Mouse (Mus musculus): ENCODE measurements around the gene Lrrc8c.

Lrrc8c gene

DNA sequence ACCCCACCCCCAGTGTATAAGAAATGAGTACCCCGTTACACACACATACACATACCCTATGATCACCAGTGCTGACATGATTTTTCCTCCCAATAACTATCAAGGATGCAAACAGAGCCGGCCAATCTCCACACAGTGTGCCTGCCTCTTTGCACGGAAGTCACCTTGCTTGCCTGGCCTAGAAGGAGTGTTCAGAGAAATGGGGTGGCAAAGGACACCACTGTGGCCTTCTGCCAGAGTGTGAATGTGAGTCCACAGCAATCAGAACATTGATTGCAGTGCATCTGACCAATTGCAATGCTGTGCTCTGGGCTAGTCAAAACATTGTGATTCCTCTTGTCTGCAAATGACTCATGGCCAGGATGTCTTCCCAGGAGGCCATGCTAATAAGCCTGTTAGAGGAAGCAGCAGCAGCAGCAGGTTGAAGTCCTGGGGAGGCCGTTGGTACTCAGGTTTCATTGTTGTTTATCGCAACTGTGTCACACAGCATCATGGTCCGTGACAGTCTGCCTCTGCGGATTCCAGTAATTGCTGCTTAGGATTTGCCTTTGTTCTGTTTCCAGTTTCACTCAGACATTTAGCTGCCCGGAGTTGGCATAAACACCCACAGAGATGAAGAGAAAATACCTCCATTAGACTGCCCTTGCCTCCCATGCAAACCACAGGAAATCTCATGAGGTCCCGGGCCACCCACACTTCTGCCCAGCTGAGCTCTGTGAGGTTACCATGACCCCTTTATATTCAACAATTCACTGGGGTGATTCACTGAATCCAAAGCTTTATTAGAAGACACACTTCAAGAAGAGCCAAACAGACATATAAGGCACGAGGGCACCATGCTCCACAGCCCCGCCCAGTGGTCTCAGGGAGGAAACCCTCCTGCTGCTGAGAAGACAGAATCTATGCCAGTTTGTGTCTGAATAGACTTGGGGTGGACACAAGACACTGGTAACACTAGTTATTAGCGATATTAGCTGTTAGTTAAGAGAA lies 18.8 kb upstream of the Lrrc8c start:
- no peak for DNase-seq (ENCODE audit: low read depth, low spot score)

DNA sequence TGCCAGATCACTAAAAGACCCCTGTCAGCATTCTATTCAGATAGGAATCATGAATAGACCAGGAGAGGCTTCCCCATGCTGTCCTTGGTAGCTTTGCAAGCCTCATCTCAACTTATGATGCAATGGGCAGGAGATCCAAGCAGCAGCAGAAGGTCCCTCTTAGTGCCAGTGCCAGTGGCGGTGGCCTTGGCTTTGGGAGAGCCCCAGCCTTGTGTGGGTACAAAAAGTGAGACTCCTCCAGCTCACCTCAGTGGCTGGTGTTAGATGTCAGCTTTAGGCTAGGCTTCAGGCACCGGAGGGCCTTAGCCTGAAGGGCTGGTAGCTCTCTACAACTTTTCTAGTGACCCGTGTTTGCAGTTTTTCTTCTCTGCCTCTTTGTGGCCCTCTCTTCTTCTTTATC lies 18.1 kb upstream of the Lrrc8c start:
- DNase-seq (ENCODE audit: low read depth, low spot score): no peak

GRCm38 (mm10) chr5:105508813-105509212 lies 10.4 kb upstream of the Lrrc8c start:
- no peak for DNase-seq (ENCODE audit: low read depth, low spot score)

DNA sequence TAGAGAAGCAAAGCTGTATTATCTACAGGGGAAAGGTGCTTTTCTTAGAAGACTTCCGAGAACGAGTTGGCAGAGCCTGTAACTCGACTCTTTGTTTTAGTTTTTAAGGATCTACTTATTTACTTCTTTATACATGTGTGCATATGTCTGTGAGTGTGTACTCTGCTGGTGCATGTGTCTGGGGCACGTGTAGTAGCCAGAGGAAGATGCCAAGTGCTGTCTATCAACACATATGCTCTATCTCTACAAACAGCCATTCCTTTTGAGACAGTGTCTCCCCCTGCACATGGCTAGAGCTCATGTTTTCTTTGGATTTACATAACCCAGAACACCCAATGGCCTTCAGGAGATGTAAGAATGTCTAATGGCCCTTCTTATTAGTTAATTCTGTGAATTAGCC lies 6.9 kb upstream of the Lrrc8c start:
- no peak for DNase-seq (ENCODE audit: low read depth, low spot score)

- DNase-seq (ENCODE audit: low read depth, low spot score): no peak
Observed at GRCm38 (mm10) chr5:105515532-105515931, 3.7 kb upstream of the Lrrc8c start.

- no peak for DNase-seq (ENCODE audit: low read depth, low spot score)
Observed at GRCm38 (mm10) chr5:105516290-105516689, 2.9 kb upstream of the Lrrc8c start.

- no peak for DNase-seq (ENCODE audit: low read depth, low spot score)
Observed at GRCm38 (mm10) chr5:105517992-105518625, 1.1 kb upstream of the Lrrc8c start.

- peak; percentile 12 for DNase-seq (ENCODE audit: low read depth, low spot score)
Observed at GRCm38 (mm10) chr5:105518626-105519095, 527 bp upstream of the Lrrc8c start.

GRCm38 (mm10) chr5:105519976-105520300 lies 750 bp downstream of the Lrrc8c start:
- no peak for DNase-seq (ENCODE audit: low read depth, low spot score)

DNA sequence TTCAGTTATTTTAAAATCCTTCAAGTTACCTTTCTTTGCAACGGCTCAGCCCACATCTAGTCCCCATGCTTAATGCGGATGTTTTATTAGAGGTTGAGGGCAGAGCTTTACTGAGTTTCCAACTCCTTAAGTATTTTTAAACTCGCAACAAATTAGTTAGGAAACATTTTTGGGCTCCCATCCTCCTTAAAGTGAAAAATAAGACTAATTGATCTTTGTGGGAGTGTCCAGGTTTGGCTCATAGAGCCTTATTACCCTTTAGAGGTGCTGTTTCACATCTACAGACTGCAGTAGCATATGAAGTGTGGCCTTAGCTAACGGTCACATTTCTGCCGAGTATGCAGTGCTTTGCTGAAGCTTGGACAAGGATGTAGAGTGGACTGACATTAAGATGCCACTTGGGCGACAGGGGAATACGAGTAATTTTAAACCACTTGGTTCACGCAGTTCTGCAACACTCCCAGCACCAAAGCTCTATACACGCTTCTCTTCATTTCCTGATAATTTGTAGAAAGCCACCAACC lies 1.3 kb downstream of the Lrrc8c start:
- no peak for DNase-seq (ENCODE audit: low read depth, low spot score)

DNA sequence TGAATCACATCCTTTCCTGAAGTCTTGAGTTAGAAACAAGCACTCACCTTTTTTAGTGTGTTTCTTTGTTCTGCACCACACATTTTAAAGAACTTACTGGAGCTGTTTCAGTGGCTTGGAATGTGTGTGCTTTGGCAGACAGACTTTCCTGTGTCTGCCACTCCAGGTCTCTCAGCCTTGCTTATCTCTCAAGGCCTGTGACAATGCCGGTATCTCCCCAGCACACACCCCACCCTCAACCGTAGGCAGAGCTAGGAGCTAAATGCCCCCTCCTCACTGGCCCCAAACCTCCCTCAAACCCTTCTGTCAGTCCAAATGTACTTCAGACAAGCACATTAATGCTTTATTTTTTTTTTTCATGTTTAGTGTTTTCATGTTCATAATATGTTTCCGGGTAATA lies 4.3 kb downstream of the Lrrc8c start:
- no peak for DNase-seq (ENCODE audit: low read depth, low spot score)

GRCm38 (mm10) chr5:105525004-105525403 lies 5.8 kb downstream of the Lrrc8c start:
- no peak for DNase-seq (ENCODE audit: low read depth, low spot score)

- no peak for DNase-seq (ENCODE audit: low read depth, low spot score)
Observed at GRCm38 (mm10) chr5:105526107-105526645, 7.0 kb downstream of the Lrrc8c start.

GRCm38 (mm10) chr5:105526766-105527165 lies 7.6 kb downstream of the Lrrc8c start:
- DNase-seq (ENCODE audit: low read depth, low spot score): no peak

- DNase-seq (ENCODE audit: low read depth, low spot score): no peak
Observed at GRCm38 (mm10) chr5:105527477-105528331, 8.5 kb downstream of the Lrrc8c start.

DNA sequence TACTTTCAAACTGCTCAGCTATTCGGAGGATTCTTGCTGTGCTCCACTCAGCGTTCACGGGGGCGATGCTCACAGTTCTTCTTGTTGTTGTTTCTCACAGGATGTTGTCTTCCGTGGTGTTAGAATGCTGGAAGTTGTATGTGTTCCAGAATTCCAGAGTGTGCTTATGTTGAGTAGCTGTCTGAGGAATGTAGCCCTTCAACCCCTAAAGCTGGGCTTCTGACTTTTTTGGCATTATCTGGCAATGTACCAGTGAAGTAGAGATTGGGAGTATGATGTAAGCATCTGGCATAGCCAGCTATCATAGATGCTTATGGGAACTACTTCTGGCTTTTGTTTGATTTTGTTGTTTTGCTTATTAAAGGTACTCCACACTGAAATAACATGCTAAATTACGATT lies 11.4 kb downstream of the Lrrc8c start:
- DNase-seq (ENCODE audit: low read depth, low spot score): no peak

DNA sequence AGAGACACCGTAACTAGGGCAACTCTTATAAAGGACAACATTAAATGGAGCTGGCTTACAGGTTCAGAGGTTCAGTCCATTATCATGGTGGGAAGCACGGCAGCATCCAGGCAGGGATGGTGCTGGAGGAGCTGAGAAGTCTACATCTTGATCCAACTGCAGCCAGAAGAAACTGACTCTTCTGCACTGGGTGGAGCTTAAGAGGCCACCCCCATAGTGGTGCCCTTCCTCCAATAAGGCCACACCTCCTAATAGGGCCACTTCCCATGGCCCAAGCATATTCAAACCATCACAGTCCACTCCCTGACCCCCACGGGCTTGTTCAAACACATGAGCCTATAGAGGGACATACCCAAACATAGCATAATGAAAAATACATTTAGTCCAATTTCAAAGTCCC lies 16.0 kb downstream of the Lrrc8c start:
- no peak for DNase-seq (ENCODE audit: low read depth, low spot score)

- DNase-seq (ENCODE audit: low read depth, low spot score): peak; percentile 63
Observed at GRCm38 (mm10) chr5:105536172-105536571, 17.0 kb downstream of the Lrrc8c start.

DNA sequence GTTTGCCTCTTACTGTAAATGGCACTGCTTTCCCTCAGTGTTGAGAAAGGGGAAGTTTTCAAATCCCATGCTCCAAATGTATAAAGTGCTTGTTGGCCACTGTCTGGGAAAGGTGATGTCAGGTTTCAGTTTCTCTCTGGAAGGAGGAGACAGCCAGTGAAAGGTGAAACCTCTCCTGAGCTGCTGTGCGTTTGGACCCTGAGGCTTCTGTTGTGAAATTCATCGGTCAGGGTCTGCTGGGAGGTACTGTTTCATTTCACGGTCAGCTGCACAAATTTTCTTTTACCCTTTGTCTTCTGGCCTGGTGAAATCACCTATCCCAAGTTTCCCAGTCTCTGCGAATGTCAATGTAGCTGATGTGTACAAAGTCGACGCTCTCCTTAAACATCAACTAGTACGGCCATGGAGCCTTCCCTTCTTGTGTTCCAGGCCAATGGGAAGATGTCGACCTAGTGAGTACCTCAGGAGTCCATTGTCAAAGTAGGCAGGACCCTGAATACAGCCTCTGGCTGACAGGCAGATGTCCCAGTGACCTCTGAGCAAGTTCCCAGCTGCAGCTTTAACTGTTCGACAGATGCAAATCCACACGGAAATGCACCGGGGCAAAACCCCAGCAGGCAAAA lies 18.0 kb downstream of the Lrrc8c start:
- no peak for DNase-seq (ENCODE audit: low read depth, low spot score)

DNA sequence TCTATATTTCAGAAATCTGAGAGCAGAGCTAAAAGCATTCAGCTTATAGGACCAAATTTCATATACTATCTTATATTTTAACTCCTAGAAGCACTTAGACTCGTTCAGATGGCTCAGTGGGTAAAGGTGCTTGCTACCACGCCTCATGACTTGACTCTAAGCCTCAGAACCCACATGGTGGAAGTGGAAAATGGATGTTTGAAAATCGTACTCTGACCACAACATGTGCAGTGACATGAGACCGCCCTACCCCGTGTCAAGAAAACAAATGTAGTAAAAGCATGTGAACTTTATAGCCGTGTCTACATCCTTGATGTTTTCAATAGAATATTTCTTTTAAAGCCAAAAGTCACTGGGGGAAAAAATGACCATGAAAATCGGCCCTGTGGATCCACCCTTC lies 21.9 kb downstream of the Lrrc8c start:
- no peak for DNase-seq (ENCODE audit: low read depth, low spot score)

DNA sequence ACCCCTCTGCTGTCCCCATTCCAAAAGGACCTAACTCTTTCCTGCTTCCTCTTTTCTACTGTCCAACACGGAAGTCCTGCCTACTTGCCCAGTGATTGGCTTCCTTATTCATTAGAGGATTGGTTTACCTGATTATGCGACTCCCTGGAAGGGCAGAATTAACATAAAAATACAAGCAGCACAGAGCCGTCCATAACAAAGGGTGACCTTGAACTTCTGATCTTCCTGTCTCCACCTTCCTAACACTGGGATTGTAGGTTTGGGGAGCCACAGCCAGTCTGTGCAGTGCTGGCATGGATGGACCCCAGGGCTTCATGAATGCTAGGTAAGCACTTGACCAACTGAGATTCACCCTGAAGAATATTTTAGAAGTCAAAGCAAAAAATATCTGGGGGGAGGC lies 25.9 kb downstream of the Lrrc8c start:
- peak; percentile 89 for DNase-seq (ENCODE audit: low read depth, low spot score)
